Mouse (Mus musculus): ENCODE data around the gene Erlin1.

GRCm38 (mm10) chr19:44023066-44023465, 46.5 kb downstream of the Erlin1 start:
- TF ChIP-seq MXI1 (IDR thresholded peaks at IDR 0.05; ENCODE audit: low read depth, low read length): no peak
- peak in 1 of 2 experiments; percentile 34; a peak in 2 of 4 replicates for TF ChIP-seq CTCF (conservative IDR thresholded peaks at IDR 0.05 in 1 of 2, IDR thresholded peaks at IDR 0.05 in 1 of 2; ENCODE audit: low read depth in 2 of 2, low read length in 2 of 2)
- TF ChIP-seq POLR2A (IDR thresholded peaks at IDR 0.05; ENCODE audit: low read depth, low read length): no peak
- TF ChIP-seq MAX (IDR thresholded peaks at IDR 0.05; ENCODE audit: low read length): no peak
- TF ChIP-seq JUND (conservative IDR thresholded peaks at IDR 0.05; ENCODE audit: low read depth, low read length): no peak
- no peak; the same call in 1 of the 2 replicates for TF ChIP-seq RAD21 (IDR thresholded peaks at IDR 0.05; ENCODE audit: low read depth, low read length)
- TF ChIP-seq TBP (conservative IDR thresholded peaks at IDR 0.05; ENCODE audit: low read depth, low read length): no peak
- TF ChIP-seq ZKSCAN1 (IDR thresholded peaks at IDR 0.05; ENCODE audit: borderline replicate concordance, low read depth, low read length): no peak
